Mouse (Mus musculus) E14TG2a.4 (cell line): ENCODE measurements at regions not wholly inside any gene's neighbourhood (a gene's known extent, or its start where the extent isn't known, plus 50 kb on each side); places are given as distances from the start of the nearest gene placed in this dataset.

Experiments
- CTCF ChIP-seq: conservative IDR thresholded peaks from 2 replicates; pipeline ENCODE4 v1.5.1; 2014; ENCODE audit warnings: low read length
- NANOG ChIP-seq: IDR thresholded peaks from 2 replicates; pipeline ENCODE4 v1.6.1; 2014; ENCODE audit warnings: borderline replicate concordance, low read length, mixed read lengths
- POU5F1 ChIP-seq: IDR thresholded peaks from 2 replicates; pipeline ENCODE4 v1.6.1; 2014; ENCODE audit warnings: low read length, borderline replicate concordance

- no peak for TF ChIP-seq CTCF
- TF ChIP-seq POU5F1, result no peak
- no peak for TF ChIP-seq NANOG
Measured at GRCm38 (mm10) chr12:106632566-106632965, 622.5 kb downstream of the Vrk1 start.
